Mouse (Mus musculus): Measurements from ENCODE around the gene Iqcj. TPM values are rescaled to one million over a fixed set of nuclear protein-coding genes. Genes with fewer than 3 reads are reported as not detected.

The Iqcj gene
- total and polyA plus RNA-seq, 2 experiments from 2014 or later = 0.26 to 0.34 TPM

- no peak for DNase-seq (ENCODE audit: low spot score)
- no peaks in the 10 kb centered on the region for H3K36me3 ChIP-seq (ENCODE audit: insufficient read depth, low read length)
- H3K27ac ChIP-seq = no peak overlapping the region
- H3K9me3 ChIP-seq (ENCODE audit: low read length) = no peaks in the 10 kb centered on the region
- no peak overlapping the region for H3K4me3 ChIP-seq (ENCODE audit: low read length)
- TF ChIP-seq CTCF (IDR thresholded peaks at IDR 0.05; ENCODE audit: low read depth) = no peak
- no peaks in the 10 kb centered on the region for H3K4me1 ChIP-seq (ENCODE audit: insufficient read depth, low read length)
- H3K4me2 ChIP-seq (ENCODE audit: low read depth, low read length) = no peak overlapping the region
- no peak overlapping the region for H3K9ac ChIP-seq (replicated peaks; ENCODE audit: low read length)
- WGBS = 76% methylated on average over 2 of the region's 2 CpGs
- no peaks in the 10 kb centered on the region for H3K27me3 ChIP-seq (ENCODE audit: insufficient read depth, low read length)
- ATAC-seq = no peak
These were observed 82.4 kb downstream of the Iqcj start for GRCm38 (mm10) chr3:67974340-67974998.

GRCm38 (mm10) chr3:67980006-67980405, 88.0 kb downstream of the Iqcj start:
- Histone ChIP-seq H3K4me3 (ENCODE audit: low read length) (no peak overlapping the region), H3K36me3 (ENCODE audit: insufficient read depth, low read length) (no peaks in the 10 kb centered on the region), H3K4me1 (ENCODE audit: insufficient read depth, low read length) (no peaks in the 10 kb centered on the region), H3K9ac (replicated peaks; ENCODE audit: low read length) (no peak overlapping the region), H3K27me3 (ENCODE audit: insufficient read depth, low read length) (no peaks in the 10 kb centered on the region), H3K27ac (no peak overlapping the region), H3K4me2 (ENCODE audit: low read depth, low read length) (no peak overlapping the region), H3K9me3 (ENCODE audit: low read length) (no peaks in the 10 kb centered on the region)
- peak; percentile 37 for TF ChIP-seq CTCF (IDR thresholded peaks at IDR 0.05; ENCODE audit: low read depth)
- ATAC-seq (no peak), DNase-seq (ENCODE audit: low spot score) (no peak)
- WGBS = 93% methylated on average over 1 of the region's 1 CpGs

DNA sequence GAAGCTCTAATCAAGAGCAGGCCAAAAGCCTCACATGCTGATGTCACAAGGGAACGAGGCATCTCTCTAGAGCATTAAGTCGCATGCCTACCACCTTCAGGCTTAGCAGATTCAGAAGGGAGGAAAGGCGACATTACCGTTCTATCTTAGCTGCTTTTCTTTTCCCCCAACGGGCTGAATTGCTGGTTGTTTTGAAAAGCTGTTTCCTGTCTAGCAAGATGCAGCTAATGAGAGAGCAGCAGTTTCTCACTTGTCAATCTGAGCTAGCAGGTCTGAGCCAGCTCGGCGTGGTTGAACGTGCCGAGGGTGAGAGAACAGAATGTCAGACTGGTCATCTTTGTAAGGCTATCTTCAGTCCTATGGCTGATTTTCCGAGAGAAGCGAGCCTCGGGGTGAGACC, 91.3 kb downstream of the Iqcj start:
- H3K27ac ChIP-seq = no peak overlapping the region; the same call in 1 of the 2 replicates
- H3K9me3 ChIP-seq (ENCODE audit: low read length) = no peaks in the 10 kb centered on the region
- ATAC-seq (no peak), DNase-seq (ENCODE audit: low spot score) (no peak)
- no peak overlapping the region for H3K4me3 ChIP-seq (ENCODE audit: low read length)
- H3K27me3 ChIP-seq (ENCODE audit: insufficient read depth, low read length) = no peaks in the 10 kb centered on the region
- no peak overlapping the region for H3K9ac ChIP-seq (replicated peaks; ENCODE audit: low read length)
- TF ChIP-seq CTCF (IDR thresholded peaks at IDR 0.05; ENCODE audit: low read depth) = no peak
- 56% methylated on average over 12 of the region's 12 CpGs for whole genome bisulfite sequencing
- H3K4me2 ChIP-seq (ENCODE audit: low read depth, low read length) = no peak overlapping the region
- H3K4me1 ChIP-seq (ENCODE audit: insufficient read depth, low read length) = no peaks in the 10 kb centered on the region
- H3K36me3 ChIP-seq (ENCODE audit: insufficient read depth, low read length) = no peaks in the 10 kb centered on the region

DNA sequence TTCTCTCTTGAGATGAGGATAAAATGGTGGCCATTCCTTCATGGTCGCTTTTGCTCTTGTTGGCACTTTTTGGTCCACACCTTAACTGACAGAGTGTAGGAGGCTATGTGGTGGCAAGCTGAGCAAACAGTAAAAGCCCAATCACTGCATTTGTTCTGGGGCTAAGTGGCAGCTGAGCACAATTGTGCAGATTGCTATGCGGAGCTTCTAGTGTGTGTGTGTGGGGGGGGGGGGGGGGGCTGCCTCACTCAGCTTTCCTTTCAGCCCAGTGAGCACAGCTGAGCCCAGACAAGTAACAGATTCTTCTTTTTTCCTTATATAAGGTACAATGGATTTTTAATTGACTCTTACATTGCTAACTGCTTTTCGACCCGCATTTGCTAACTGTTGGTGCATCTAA, 110.4 kb downstream of the Iqcj start:
- no peaks in the 10 kb centered on the region for H3K4me1 ChIP-seq (ENCODE audit: insufficient read depth, low read length)
- 61% methylated on average over 4 of the region's 4 CpGs for WGBS
- ATAC-seq (no peak), DNase-seq (ENCODE audit: low spot score) (no peak)
- no peak overlapping the region for H3K27ac ChIP-seq
- H3K9me3 ChIP-seq (ENCODE audit: low read length) = no peaks in the 10 kb centered on the region
- H3K36me3 ChIP-seq (ENCODE audit: insufficient read depth, low read length) = no peaks in the 10 kb centered on the region
- no peak overlapping the region for H3K4me3 ChIP-seq (ENCODE audit: low read length)
- no peaks in the 10 kb centered on the region for H3K27me3 ChIP-seq (ENCODE audit: insufficient read depth, low read length)
- no peak overlapping the region for H3K4me2 ChIP-seq (ENCODE audit: low read depth, low read length)
- TF ChIP-seq CTCF (IDR thresholded peaks at IDR 0.05; ENCODE audit: low read depth) = no peak
- no peak overlapping the region for H3K9ac ChIP-seq (replicated peaks; ENCODE audit: low read length)

- no peak for ATAC-seq
- DNase-seq (ENCODE audit: low spot score) = no peak
- H3K4me3 ChIP-seq (ENCODE audit: low read length) = no peak overlapping the region
These were observed 120.3 kb downstream of the Iqcj start for GRCm38 (mm10) chr3:68012342-68012741.

GRCm38 (mm10) chr3:68015786-68016185, 123.8 kb downstream of the Iqcj start:
- no peaks in the 10 kb centered on the region for H3K4me1 ChIP-seq (ENCODE audit: insufficient read depth, low read length)
- DNase-seq (ENCODE audit: low spot score) = peak; percentile 63
- H3K4me2 ChIP-seq (ENCODE audit: low read depth, low read length) = no peak overlapping the region
- H3K27me3 ChIP-seq (ENCODE audit: insufficient read depth, low read length) = no peaks in the 10 kb centered on the region
- no peak overlapping the region for H3K9ac ChIP-seq (replicated peaks; ENCODE audit: low read length)
- H3K4me3 ChIP-seq (ENCODE audit: low read length) = no peak overlapping the region
- no peaks in the 10 kb centered on the region for H3K36me3 ChIP-seq (ENCODE audit: insufficient read depth, low read length)
- H3K9me3 ChIP-seq (ENCODE audit: low read length) = no peaks in the 10 kb centered on the region
- H3K27ac ChIP-seq = no peak overlapping the region
- no peak for TF ChIP-seq CTCF (IDR thresholded peaks at IDR 0.05; ENCODE audit: low read depth)
- 16% methylated on average over 1 of the region's 1 CpGs for WGBS
- ATAC-seq = 0 out of 2 replicates have a peak, but pooled peaks have one; percentile 49

More at GRCm38 (mm10) chr3:68012342-68012741, 120.3 kb downstream of the Iqcj start:
- no peaks in the 10 kb centered on the region for H3K9me3 ChIP-seq (ENCODE audit: low read length)
- H3K36me3 ChIP-seq (ENCODE audit: insufficient read depth, low read length) = no peaks in the 10 kb centered on the region
- H3K27me3 ChIP-seq (ENCODE audit: insufficient read depth, low read length) = no peaks in the 10 kb centered on the region
- no peak overlapping the region for H3K4me2 ChIP-seq (ENCODE audit: low read depth, low read length)
- no peaks in the 10 kb centered on the region for H3K4me1 ChIP-seq (ENCODE audit: insufficient read depth, low read length)
- no peak overlapping the region for H3K9ac ChIP-seq (replicated peaks; ENCODE audit: low read length)
- TF ChIP-seq CTCF (IDR thresholded peaks at IDR 0.05; ENCODE audit: low read depth) = no peak
- no peak overlapping the region for H3K27ac ChIP-seq

DNA sequence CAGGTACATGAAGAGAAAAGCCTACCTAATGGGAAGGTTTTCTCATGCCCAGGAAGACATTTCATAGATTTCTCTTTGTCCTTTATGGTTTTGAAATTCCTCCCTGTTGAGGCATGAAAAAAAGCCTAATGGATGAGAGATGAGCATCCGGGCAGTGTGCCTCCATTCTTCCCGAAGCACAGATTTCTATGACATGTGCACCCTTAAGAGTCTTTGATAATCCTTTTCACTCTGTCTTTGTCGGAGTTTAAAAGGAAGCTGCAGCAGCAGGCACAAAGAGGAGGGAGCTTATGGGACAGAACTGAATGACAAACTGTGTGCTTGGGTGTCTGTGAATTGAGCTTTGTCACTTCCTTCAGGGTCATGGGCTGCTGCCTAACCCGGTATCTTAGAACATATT, 127.4 kb downstream of the Iqcj start:
- no peak overlapping the region for H3K27ac ChIP-seq
- H3K9ac ChIP-seq (replicated peaks; ENCODE audit: low read length) = no peak overlapping the region
- no peak overlapping the region for H3K4me3 ChIP-seq (ENCODE audit: low read length)
- no peaks in the 10 kb centered on the region for H3K4me1 ChIP-seq (ENCODE audit: insufficient read depth, low read length)
- WGBS = 34% methylated on average over 4 of the region's 4 CpGs
- no peak for TF ChIP-seq CTCF (IDR thresholded peaks at IDR 0.05; ENCODE audit: low read depth)
- no peak overlapping the region for H3K4me2 ChIP-seq (ENCODE audit: low read depth, low read length)
- no peaks in the 10 kb centered on the region for H3K27me3 ChIP-seq (ENCODE audit: insufficient read depth, low read length)
- no peaks in the 10 kb centered on the region for H3K36me3 ChIP-seq (ENCODE audit: insufficient read depth, low read length)
- no peak for DNase-seq (ENCODE audit: low spot score)
- no peaks in the 10 kb centered on the region for H3K9me3 ChIP-seq (ENCODE audit: low read length)
- ATAC-seq = no peak
